10 mouse cellular contexts compared by ENCODE assay signal in the genomic region with DNA sequence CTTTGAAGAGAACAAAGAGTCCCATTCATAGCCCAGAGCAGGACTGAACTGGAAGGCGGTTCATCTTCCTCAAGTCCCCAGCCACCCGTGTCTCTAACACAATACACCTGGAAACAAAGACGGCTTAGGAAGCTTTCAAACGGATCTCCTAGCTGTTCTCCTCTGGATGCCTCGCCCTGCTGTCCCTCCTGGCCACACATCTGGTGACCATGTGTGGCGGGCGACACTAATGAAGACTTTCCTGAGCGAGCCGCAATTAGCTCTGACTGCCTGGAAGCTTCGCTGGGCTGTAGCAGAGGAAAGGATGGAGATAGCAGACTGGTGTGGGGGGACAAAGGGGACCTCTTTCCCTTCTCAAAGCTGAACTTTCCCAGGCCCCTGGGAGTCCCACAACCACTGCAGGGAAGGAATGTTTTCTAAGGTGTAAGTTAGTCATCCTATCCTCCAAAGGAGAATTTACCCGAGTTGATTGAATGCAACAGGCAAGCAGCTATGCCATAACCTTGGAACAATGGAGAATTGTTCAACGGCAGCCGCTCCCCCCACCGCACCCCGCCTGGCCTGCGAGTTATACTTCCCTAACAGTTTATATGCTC.
DNase-seq lines count a peak whose midpoint lies in the region; ATAC-seq lines count a peak whose summit lies in the region.
"Had no signal": no experiment of that assay in that cellular context is flagged by ENCODE, and none has a peak within 500 bp of the region (broad histone marks: within the 10 kb centered on the region; RNA-seq: fewer than 3 reads in every experiment).

No protein-coding gene starts in this region.

- DNase-seq in Muller cell, postnatal 12 days (ENCODE audit: inconsistent ontology term): peak; percentile 72
- peak; percentile 78 for DNase-seq in embryo, embryonic 10.5 days (ENCODE audit: low spot score)
- DNase-seq in kidney, postnatal 14 days: no peak
- DNase-seq in right cerebral cortex, postnatal 25 days: no peak
- DNase-seq in thymus, postnatal 10 days (ENCODE audit: low spot score in 2 of 2): no peak
- DNase-seq: kidney, postnatal 36 days; spleen, adult 18-20 months had no signal

- H3K9ac ChIP-seq in hindbrain, embryonic 16.5 days (ENCODE audit: low read depth, low read length): no peak overlapping the region
- no peak overlapping the region for H3K9ac ChIP-seq in midbrain, embryonic 13.5 days (replicated peaks)

- peaks cover 6% of the 10 kb centered on the region for H3K4me1 ChIP-seq in hindbrain, embryonic 16.5 days (ENCODE audit: control insufficient read depth, insufficient read depth, low read depth, low read length)
- H3K4me1 ChIP-seq in midbrain, embryonic 13.5 days (replicated peaks): peaks cover 10% of the 10 kb centered on the region

- H3K4me3 ChIP-seq in hindbrain, embryonic 16.5 days (ENCODE audit: low read length): no peak overlapping the region
- no peak overlapping the region for H3K4me3 ChIP-seq in midbrain, embryonic 13.5 days (replicated peaks)
- H3K4me3 ChIP-seq: myocyte had no signal

- H3K9me3 ChIP-seq in hindbrain, embryonic 16.5 days (ENCODE audit: control insufficient read depth, low read length): no peaks in the 10 kb centered on the region
- H3K9me3 ChIP-seq in midbrain, embryonic 13.5 days: no peaks in the 10 kb centered on the region

- ATAC-seq in hindbrain, embryonic 16.5 days: no peak
- ATAC-seq in midbrain, embryonic 13.5 days: peak; percentile 55; the same call in 1 of the 2 replicates

- H3K36me3 ChIP-seq in hindbrain, embryonic 16.5 days (ENCODE audit: control insufficient read depth, insufficient read depth, low read length): no peaks in the 10 kb centered on the region
- no peaks in the 10 kb centered on the region for H3K36me3 ChIP-seq in midbrain, embryonic 13.5 days

- no peak overlapping the region for H3K27ac ChIP-seq in hindbrain, embryonic 16.5 days (ENCODE audit: low read depth, low read length)
- no peak overlapping the region for H3K27ac ChIP-seq in midbrain, embryonic 13.5 days

- WGBS in hindbrain, embryonic 16.5 days: 29% methylated on average over 16 of the region's 16 CpGs
- 20% methylated on average over 16 of the region's 16 CpGs for WGBS in midbrain, embryonic 13.5 days

- H3K27me3 ChIP-seq in hindbrain, embryonic 16.5 days (replicated peaks; ENCODE audit: control insufficient read depth, insufficient read depth, low read length): no peaks in the 10 kb centered on the region
- peaks cover 12% of the 10 kb centered on the region for H3K27me3 ChIP-seq in midbrain, embryonic 13.5 days

- H3K4me2 ChIP-seq in hindbrain, embryonic 16.5 days (ENCODE audit: low read length): peak overlapping the region; percentile 18; the same call in 1 of the 2 replicates
- peak overlapping the region; percentile 7; the same call in 1 of the 2 replicates for H3K4me2 ChIP-seq in midbrain, embryonic 13.5 days (replicated peaks)

Comparison
In these comparisons a context has a peak if more than half of its experiments do, and no peak if none do; other contexts are left out.
1. DNase-seq: peak in Muller cell, postnatal 12 days (single experiment) and embryo, embryonic 10.5 days (single experiment); none in kidney, postnatal 14 days (single experiment), right cerebral cortex, postnatal 25 days (single experiment) and thymus, postnatal 10 days (0 of 2).